Mouse (Mus musculus): Measurements from ENCODE around the gene Tmbim4. TPM values are rescaled to one million over a fixed set of nuclear protein-coding genes. Genes with fewer than 3 reads are reported as not detected.

Tmbim4 gene
- 266 to 328 TPM (median 281 TPM) in 4 replicates for total RNA-seq (2023)

GRCm38 (mm10) chr10:120201131-120201921 is at the start of gene Tmbim4:
Gene Tmbim4, plus strand, starts transcription at chr10:120201590.

DNA sequence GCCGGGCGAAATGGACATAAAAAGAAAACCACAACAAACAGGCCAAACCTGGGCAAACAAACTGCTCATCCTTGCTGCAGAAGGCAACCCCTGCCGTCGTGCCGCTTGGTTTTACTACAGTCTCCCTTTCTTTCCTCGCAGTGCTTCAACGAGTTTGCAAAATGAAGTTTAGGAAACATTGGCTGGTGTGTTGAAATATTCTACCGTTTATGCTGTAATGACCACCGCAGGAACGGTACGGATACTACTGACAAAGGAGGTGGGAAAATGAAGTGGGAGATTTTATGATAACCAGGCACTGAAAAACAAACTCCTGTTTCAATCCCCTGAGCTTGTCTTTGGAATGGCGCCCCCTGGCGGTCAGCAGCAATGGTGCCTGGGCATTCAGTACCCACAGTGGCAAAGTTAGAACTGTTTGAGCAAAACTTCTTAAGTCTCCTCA is 592 bp downstream of the Tmbim4 start, which contains the start of gene Irak3:
TSS of gene Irak3 (minus strand) at position 170 of the 442 bp plus-strand sequence.

GRCm38 (mm10) chr10:120226871-120227661 is 25.7 kb downstream of the Tmbim4 start, which contains the start of gene Llph:
Gene Llph, plus strand, starts transcription at chr10:120227070.

Other genes with a start within 250 kb of the Tmbim4 start
- gene Helb, start 88.6 kb upstream of the Tmbim4 start, total RNA-seq (2023): 36.0 to 43.5 TPM (median 37.6 TPM) in 4 replicates
- 98.9 to 108 TPM (median 100 TPM) in 4 replicates for gene Irak3, start 540 bp downstream of the Tmbim4 start, total RNA-seq (2023)
- 39.8 to 50.9 TPM (median 47.6 TPM) in 4 replicates for gene Llph, start 25.5 kb downstream of the Tmbim4 start, total RNA-seq (2023)